Mouse (Mus musculus) heart, postnatal 0 days (tissue): ENCODE results near the gene Aff2. TPM values are rescaled to one million over a fixed set of nuclear protein-coding genes. Genes with fewer than 3 reads are reported as not detected.

Experiments used
- ATAC-seq: fragments of 200-750 bp; cut with Nextera tagmentation; 2 replicates; pipeline ENCODE4 v1.8.0; 2017; ENCODE audit warnings: low read depth, moderate number of reproducible peaks, moderate library complexity; ENCODE audit not compliant: insufficient read depth
- DNase-seq: peaks from one replicate; pipeline ENCODE4 v3.0.0-alpha.2; 2016; ENCODE audit warnings: low spot score
- H3K27ac ChIP-seq: fragments of 300-500 bp; sonication (generic); 2 replicates; pipeline ENCODE4 v1.5.1; 2014; ENCODE audit warnings: low read depth, mild to moderate bottlenecking
- H3K27me3 ChIP-seq: fragments of 300-500 bp; sonication (generic); 2 replicates; pipeline ENCODE4 v1.6.1; 2014; ENCODE audit warnings: low read length, mixed read lengths; ENCODE audit not compliant: control insufficient read depth, insufficient read depth
- H3K36me3 ChIP-seq: fragments of 300-500 bp; sonication (generic); replicated peaks from 2 replicates; pipeline ENCODE4 v1.6.1; 2014; ENCODE audit warnings: low read length, mixed read lengths; ENCODE audit not compliant: control insufficient read depth, insufficient read depth
- H3K4me1 ChIP-seq: fragments of 300-500 bp; sonication (generic); 2 replicates; pipeline ENCODE4 v1.6.1; 2014; ENCODE audit warnings: antibody characterized with exemption; ENCODE audit not compliant: control insufficient read depth, insufficient read depth
- H3K4me2 ChIP-seq: fragments of 300-500 bp; sonication (generic); 2 replicates; pipeline ENCODE4 v1.6.1; 2014; ENCODE audit warnings: low read depth, mild to moderate bottlenecking, low read length, moderate library complexity
- H3K4me3 ChIP-seq: fragments of 300-500 bp; sonication (generic); 2 replicates; pipeline ENCODE4 v1.5.1; 2014; ENCODE audit warnings: low read depth, low read length
- H3K9ac ChIP-seq: fragments of 300-500 bp; sonication (generic); replicated peaks from 2 replicates; pipeline ENCODE4 v1.6.1; 2014; ENCODE audit warnings: low read depth, low read length, mixed read lengths
- H3K9me3 ChIP-seq: fragments of 300-500 bp; sonication (generic); replicated peaks from 2 replicates; pipeline ENCODE4 v1.6.1; 2016; ENCODE audit warnings: low read length; ENCODE audit not compliant: control insufficient read depth
- CTCF ChIP-seq: IDR thresholded peaks from 2 replicates; pipeline ENCODE4 v1.5.1; 2016; ENCODE audit warnings: antibody characterized with exemption, control low read depth, low read depth
- EP300 ChIP-seq: IDR thresholded peaks from 2 replicates; pipeline ENCODE4 v1.6.1; 2016; ENCODE audit warnings: antibody characterized with exemption, low read depth
- WGBS: fragments of 180-500 bp; shearing (Covaris S2); extraction: QIAGEN DNeasy Blood & Tissue Kit; methylation state at CpG from one replicate; pipeline ENCODE4 v1.1.7; 2014; 5-methylcytosine and 5-hydroxymethylcytosine counted together
- polyA plus RNA-seq: library from polyadenylated mRNA; unstranded; fragments of >200 nt; fragmentation: Nextera tagmentation; extraction: Ambion mirVana; gene quantifications from 2 replicates; pipeline ENCODE4 v1.2.1, GENCODE M21; 2015
- total RNA-seq: library from RNA; depleted of rRNA; stranded (reverse); fragments of >200 nt; gene quantifications from 2 replicates; pipeline ENCODE4 v1.2.3, GENCODE M21; 2014; ENCODE audit warnings: low replicate concordance; rRNA removed

Aff2 gene
- total RNA-seq (3.1 and 4.2 TPM in 2 replicates), polyA plus RNA-seq (2.5 and 3.1 TPM in 2 replicates)

DNA sequence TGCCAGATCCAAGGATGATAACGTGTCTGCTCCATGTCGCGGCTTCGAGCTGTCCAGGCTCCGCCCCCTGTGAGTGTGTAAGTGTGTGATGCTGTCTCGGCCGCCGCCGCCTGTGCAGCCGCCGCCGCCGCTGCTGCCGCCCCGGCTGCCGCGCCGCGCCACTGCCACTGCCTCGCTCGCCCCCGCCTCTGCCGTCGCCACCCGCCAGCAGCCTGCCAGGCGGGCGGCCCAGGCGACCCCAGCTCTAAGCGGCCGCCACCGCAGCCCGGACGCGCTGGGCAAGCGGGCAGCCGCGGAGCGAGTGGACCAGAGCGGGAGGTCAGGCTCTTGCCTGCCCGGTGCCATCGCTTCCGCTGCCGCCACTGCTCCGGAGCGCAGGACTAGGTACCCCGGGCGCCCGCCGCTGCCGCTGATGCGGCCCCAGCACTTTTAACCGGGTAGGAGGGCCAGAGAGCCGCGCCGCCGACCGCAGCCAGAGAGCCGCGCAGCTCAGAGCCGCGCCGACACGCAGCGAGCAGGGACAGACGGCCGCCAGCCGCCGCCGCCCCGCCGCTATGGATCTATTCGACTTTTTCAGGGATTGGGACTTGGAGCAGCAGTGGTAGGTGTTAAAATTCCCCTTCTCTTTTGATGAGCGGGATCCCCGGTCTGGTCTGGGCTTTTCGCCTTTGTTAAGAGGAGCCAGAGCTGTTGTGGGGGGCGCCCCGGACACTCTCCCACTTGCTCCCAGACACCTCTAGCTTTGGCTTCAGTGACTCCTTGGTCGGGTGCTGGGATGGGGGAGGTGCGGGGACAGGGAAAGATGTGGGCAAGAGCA lies at the start of gene Aff2:
Aff2 (plus strand) TSS at position 57 of the 817 bp plus-strand sequence.
- Histone ChIP-seq H3K27ac (peak within 1 kb of the TSS; percentile 55), H3K36me3 (no peaks in the 10 kb centered on the region), H3K9ac (peak within 1 kb of the TSS; percentile 55), H3K4me2 (peak within 1 kb of the TSS; percentile 66), H3K4me3 (peak within 1 kb of the TSS; percentile 67), H3K9me3 (no peaks in the 10 kb centered on the region), H3K4me1 (no peaks in the 10 kb centered on the region; the same call in 1 of the 2 replicates), H3K27me3 (no peaks in the 10 kb centered on the region)
- ATAC-seq (peak; percentile 62), DNase-seq (no peak)
- TF ChIP-seq CTCF (no peak), EP300 (no peak)
- WGBS, result 19% methylated on average over 43 of the region's 79 CpGs

DNA sequence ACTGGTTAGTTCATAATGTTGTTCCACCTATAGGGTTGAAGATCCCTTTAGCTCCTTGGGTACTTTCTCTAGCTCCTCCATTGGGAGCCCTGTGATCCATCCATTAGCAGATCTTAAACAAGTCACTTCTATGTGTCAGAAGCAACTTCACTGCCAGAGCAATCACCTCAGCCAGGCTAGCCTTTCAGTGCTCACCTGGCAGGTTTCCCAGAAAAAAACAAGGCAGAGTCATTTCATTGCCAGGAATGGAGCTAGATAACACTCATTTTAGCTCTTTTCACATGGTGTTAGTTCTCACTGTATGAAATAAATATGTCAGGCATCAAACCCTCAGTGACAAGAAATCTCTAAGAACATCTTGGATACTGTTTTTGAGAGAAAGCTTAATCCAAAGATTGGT lies 22.8 kb upstream of the Aff2 start:
- ATAC-seq (no peak), DNase-seq (peak; percentile 16)
- no peak for TF ChIP-seq CTCF
- TF ChIP-seq EP300, result no peak
- Histone ChIP-seq H3K27ac (no peak overlapping the region), H3K4me2 (no peak overlapping the region), H3K27me3 (no peaks in the 10 kb centered on the region), H3K4me1 (no peaks in the 10 kb centered on the region), H3K4me3 (no peak overlapping the region), H3K9ac (no peak overlapping the region), H3K36me3 (no peaks in the 10 kb centered on the region), H3K9me3 (no peaks in the 10 kb centered on the region)

DNA sequence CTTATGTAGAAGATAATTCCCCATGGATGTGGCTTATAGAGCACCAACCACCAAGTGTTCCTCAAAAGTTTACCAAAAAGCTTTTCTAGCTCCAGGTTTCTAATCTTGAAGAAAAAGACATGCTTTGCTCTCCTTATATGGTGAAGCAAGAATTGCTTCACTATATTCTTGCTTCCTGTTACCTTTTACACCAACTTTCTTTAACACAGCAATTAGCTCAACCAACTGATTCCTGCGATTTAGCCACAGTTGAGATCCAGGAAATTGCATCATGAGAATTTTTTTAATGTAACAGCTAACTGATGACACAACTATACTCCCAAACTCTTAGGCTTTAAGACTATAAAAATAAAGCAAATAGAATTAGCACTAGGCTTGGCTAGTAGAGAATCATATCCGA lies 4.5 kb upstream of the Aff2 start:
- Histone ChIP-seq H3K36me3 (no peaks in the 10 kb centered on the region), H3K4me1 (no peaks in the 10 kb centered on the region), H3K9me3 (no peaks in the 10 kb centered on the region), H3K27me3 (no peaks in the 10 kb centered on the region), H3K4me3 (no peak overlapping the region), H3K4me2 (no peak overlapping the region), H3K9ac (no peak overlapping the region), H3K27ac (no peak overlapping the region)
- WGBS, result 59% methylated on average over 2 of the region's 2 CpGs
- TF ChIP-seq CTCF (no peak), EP300 (no peak)
- ATAC-seq (no peak), DNase-seq (no peak)

DNA sequence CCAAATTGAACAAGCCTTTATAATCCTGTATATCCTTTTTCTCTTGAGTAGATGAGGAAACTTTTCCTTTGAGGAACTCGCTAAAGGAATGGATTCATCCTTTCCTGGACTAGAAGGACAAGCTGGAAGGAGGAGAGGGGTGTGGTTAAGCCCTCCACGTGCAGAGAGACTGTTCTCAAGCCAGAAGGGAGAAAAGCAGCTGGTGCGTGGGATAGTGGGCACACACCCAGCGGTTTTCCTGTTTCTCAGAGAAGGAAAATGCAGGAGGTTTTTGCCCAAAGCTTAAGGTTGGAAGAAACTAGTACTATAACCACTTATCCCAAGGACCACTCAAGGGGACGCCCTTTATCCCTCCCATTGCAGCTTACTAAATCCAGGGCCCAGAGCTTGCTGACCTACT lies 734 bp upstream of the Aff2 start:
- H3K9ac ChIP-seq, result no peak overlapping the region
- no peaks in the 10 kb centered on the region for H3K27me3 ChIP-seq
- H3K4me1 ChIP-seq, result no peaks in the 10 kb centered on the region; the same call in 1 of the 2 replicates
- TF ChIP-seq CTCF (no peak), EP300 (no peak)
- peak overlapping the region; percentile 66 for H3K4me2 ChIP-seq
- H3K36me3 ChIP-seq, result no peaks in the 10 kb centered on the region
- no peaks in the 10 kb centered on the region for H3K9me3 ChIP-seq
- no peak overlapping the region for H3K27ac ChIP-seq
- DNase-seq (no peak), ATAC-seq (no peak)
- WGBS, result 43% methylated on average over 5 of the region's 5 CpGs
- no peak overlapping the region; the same call in 1 of the 2 replicates for H3K4me3 ChIP-seq

DNA sequence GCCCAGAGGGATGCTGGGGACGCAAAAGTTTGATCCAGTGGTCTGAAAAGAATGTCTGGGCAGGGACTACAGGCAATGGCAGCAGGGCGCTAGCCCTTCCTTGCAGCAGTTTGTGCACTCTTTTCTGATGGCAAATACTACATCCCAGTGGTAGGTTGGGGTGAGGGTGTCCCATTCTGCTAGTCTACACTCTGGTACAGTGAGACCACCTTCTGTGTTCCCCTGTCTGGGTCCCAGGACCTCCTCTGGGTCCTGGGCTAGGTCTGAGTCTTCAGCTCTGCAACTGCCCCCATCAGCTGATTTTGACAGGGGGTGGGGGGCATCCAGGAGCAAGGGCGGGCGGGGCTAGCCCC lies 233 bp upstream of the Aff2 start:
- no peaks in the 10 kb centered on the region; the same call in 1 of the 2 replicates for H3K4me1 ChIP-seq
- H3K4me2 ChIP-seq, result peak overlapping the region; percentile 66
- DNase-seq (no peak), ATAC-seq (peak; percentile 8; the same call in 1 of the 2 replicates)
- no peaks in the 10 kb centered on the region for H3K27me3 ChIP-seq
- H3K27ac ChIP-seq, result no peak overlapping the region
- TF ChIP-seq EP300, result no peak
- TF ChIP-seq CTCF, result no peak
- no peaks in the 10 kb centered on the region for H3K9me3 ChIP-seq
- H3K4me3 ChIP-seq, result peak overlapping the region; percentile 67
- H3K36me3 ChIP-seq, result no peaks in the 10 kb centered on the region
- WGBS, result 24% methylated on average over 4 of the region's 4 CpGs
- H3K9ac ChIP-seq, result peak overlapping the region; percentile 55; the same call in 1 of the 2 replicates
